Comparison of ENCODE assay signal across 22 mouse cellular contexts in genomic region chr7:87761945-87762344, GRCm38 (mm10).
"Had no signal": no experiment of that assay in that cellular context is flagged by ENCODE, and none has a peak within 500 bp of the region (broad histone marks: within the 10 kb centered on the region; RNA-seq: fewer than 3 reads in every experiment).

No protein-coding gene starts in this region.

- DNase-seq: kidney, postnatal 25 days; layer of hippocampus, adult 9-11 months; liver; lung, adult 18-20 months; lung, postnatal 10 days; lung, postnatal 36 days; retina, postnatal 1 day; right cerebral cortex, postnatal 25 days; thymus, adult 2 months; thymus, postnatal 14 days; thymus, postnatal 4 days had no signal

- H3K36me3 ChIP-seq: limb, embryonic 10.5 days; limb, embryonic 13.5 days; liver, embryonic 12.5 days; liver, embryonic 15.5 days; lung, embryonic 15.5 days; midbrain, embryonic 12.5 days; neural tube, embryonic 13.5 days had no signal

- H3K9me3 ChIP-seq: limb, embryonic 10.5 days; limb, embryonic 13.5 days; liver, embryonic 12.5 days; liver, embryonic 15.5 days; lung, embryonic 15.5 days; megakaryocyte, embryonic 14.5 days; midbrain, embryonic 12.5 days; neural tube, embryonic 13.5 days had no signal

- H3K4me1 ChIP-seq: limb, embryonic 10.5 days; limb, embryonic 13.5 days; liver, embryonic 12.5 days; liver, embryonic 15.5 days; lung, embryonic 15.5 days; megakaryocyte, embryonic 14.5 days; midbrain, embryonic 12.5 days had no signal

- H3K27ac ChIP-seq: kidney, postnatal 0 days; limb, embryonic 10.5 days; limb, embryonic 13.5 days; liver, embryonic 12.5 days; liver, embryonic 15.5 days; lung, embryonic 15.5 days; midbrain, embryonic 12.5 days; neural tube, embryonic 13.5 days had no signal

- H3K27me3 ChIP-seq: limb, embryonic 13.5 days; liver, embryonic 12.5 days; liver, embryonic 15.5 days; lung, embryonic 15.5 days; megakaryocyte, embryonic 14.5 days; midbrain, embryonic 12.5 days; neural tube, embryonic 13.5 days had no signal

- H3K9ac ChIP-seq: limb, embryonic 13.5 days; liver, embryonic 12.5 days; liver, embryonic 15.5 days; lung, embryonic 15.5 days; midbrain, embryonic 12.5 days; neural tube, embryonic 13.5 days had no signal

- H3K4me2 ChIP-seq: limb, embryonic 13.5 days; liver, embryonic 12.5 days; liver, embryonic 15.5 days; lung, embryonic 15.5 days; midbrain, embryonic 12.5 days; neural tube, embryonic 13.5 days had no signal

- H3K4me3 ChIP-seq: layer of hippocampus, adult 2 months; limb, embryonic 10.5 days; limb, embryonic 13.5 days; liver, embryonic 12.5 days; liver, embryonic 15.5 days; lung, embryonic 15.5 days; megakaryocyte, embryonic 14.5 days; midbrain, embryonic 12.5 days; myocyte; neural tube, embryonic 13.5 days had no signal

- ATAC-seq: liver, embryonic 12.5 days had no signal
